Mouse (Mus musculus): ENCODE data around the gene Cpsf6. TPM values are rescaled to one million over a fixed set of nuclear protein-coding genes. Genes with fewer than 3 reads are reported as not detected.

The Cpsf6 gene
- polyA plus RNA-seq, 2 experiments = 119 to 144 TPM

DNA sequence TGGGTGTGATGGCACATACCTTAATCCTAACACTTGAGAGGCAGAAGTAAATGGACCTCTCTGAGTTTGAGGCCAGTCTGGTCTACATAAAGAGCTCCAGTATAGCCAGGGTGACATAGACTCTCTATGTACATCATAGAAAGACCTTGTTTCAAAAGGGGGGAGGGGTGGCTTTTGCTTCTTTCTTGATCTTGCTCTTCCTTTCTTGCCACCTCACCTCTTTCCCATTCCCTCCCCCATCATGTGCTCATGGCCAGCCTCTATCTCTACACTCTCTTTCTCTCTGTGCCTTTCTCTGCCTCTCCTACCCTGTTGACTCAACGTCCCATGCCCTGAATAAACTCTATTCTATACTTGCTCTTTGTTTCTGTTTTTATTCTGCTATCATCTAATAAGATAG lies 6.4 kb upstream of the Cpsf6 start:
- DNase-seq (ENCODE audit: low spot score) (no peak), ATAC-seq (ENCODE audit: low FRiP score, low read depth) (no peak)
- Histone ChIP-seq H3K27ac (replicated peaks; ENCODE audit: low read depth, low read length) (no peak overlapping the region), H3K9ac (ENCODE audit: low read depth, low read length, severe bottlenecking) (no peak overlapping the region), H3K9me3 (ENCODE audit: control insufficient read depth, low read length) (no peaks in the 10 kb centered on the region), H3K4me1 (ENCODE audit: control insufficient read depth, insufficient read depth, low read length) (no peaks in the 10 kb centered on the region), H3K27me3 (ENCODE audit: control insufficient read depth, insufficient read depth, low read length) (no peaks in the 10 kb centered on the region), H3K4me3 (replicated peaks; ENCODE audit: low read length) (no peak overlapping the region), H3K36me3 (ENCODE audit: control insufficient read depth, insufficient read depth, low read length) (no peaks in the 10 kb centered on the region), H3K4me2 (replicated peaks; ENCODE audit: low read depth, low read length, severe bottlenecking) (no peak overlapping the region)
- no peak for TF ChIP-seq POLR2A (IDR thresholded peaks at IDR 0.05; ENCODE audit: borderline replicate concordance, extremely low read depth, insufficient read depth, insufficient read length)
- WGBS = 83% methylated on average over 1 of the region's 1 CpGs

GRCm38 (mm10) chr10:117385431-117385830 lies 5.6 kb upstream of the Cpsf6 start:
- no peak overlapping the region for H3K9ac ChIP-seq (ENCODE audit: low read depth, low read length, severe bottlenecking)
- H3K9me3 ChIP-seq (ENCODE audit: control insufficient read depth, low read length) = no peaks in the 10 kb centered on the region
- DNase-seq (ENCODE audit: low spot score) = no peak
- no peak overlapping the region for H3K27ac ChIP-seq (replicated peaks; ENCODE audit: low read depth, low read length)
- no peaks in the 10 kb centered on the region for H3K36me3 ChIP-seq (ENCODE audit: control insufficient read depth, insufficient read depth, low read length)
- no peaks in the 10 kb centered on the region for H3K27me3 ChIP-seq (ENCODE audit: control insufficient read depth, insufficient read depth, low read length)
- H3K4me2 ChIP-seq (replicated peaks; ENCODE audit: low read depth, low read length, severe bottlenecking) = no peak overlapping the region
- TF ChIP-seq POLR2A (IDR thresholded peaks at IDR 0.05; ENCODE audit: borderline replicate concordance, extremely low read depth, insufficient read depth, insufficient read length) = no peak
- H3K4me1 ChIP-seq (ENCODE audit: control insufficient read depth, insufficient read depth, low read length) = no peaks in the 10 kb centered on the region
- no peak for ATAC-seq (ENCODE audit: low FRiP score, low read depth)
- WGBS = 82% methylated on average over 4 of the region's 4 CpGs
- no peak overlapping the region for H3K4me3 ChIP-seq (replicated peaks; ENCODE audit: low read length)

GRCm38 (mm10) chr10:117385086-117385430 lies 5.2 kb upstream of the Cpsf6 start:
- no peak overlapping the region for H3K27ac ChIP-seq (replicated peaks; ENCODE audit: low read depth, low read length)
- TF ChIP-seq POLR2A (IDR thresholded peaks at IDR 0.05; ENCODE audit: borderline replicate concordance, extremely low read depth, insufficient read depth, insufficient read length) = no peak
- no peak overlapping the region for H3K4me3 ChIP-seq (replicated peaks; ENCODE audit: low read length)
- no peak for DNase-seq (ENCODE audit: low spot score)
- H3K27me3 ChIP-seq (ENCODE audit: control insufficient read depth, insufficient read depth, low read length) = no peaks in the 10 kb centered on the region
- H3K4me1 ChIP-seq (ENCODE audit: control insufficient read depth, insufficient read depth, low read length) = no peaks in the 10 kb centered on the region
- 72% methylated on average over 2 of the region's 2 CpGs for WGBS
- H3K4me2 ChIP-seq (replicated peaks; ENCODE audit: low read depth, low read length, severe bottlenecking) = no peak overlapping the region
- H3K9ac ChIP-seq (ENCODE audit: low read depth, low read length, severe bottlenecking) = no peak overlapping the region
- H3K36me3 ChIP-seq (ENCODE audit: control insufficient read depth, insufficient read depth, low read length) = no peaks in the 10 kb centered on the region
- H3K9me3 ChIP-seq (ENCODE audit: control insufficient read depth, low read length) = no peaks in the 10 kb centered on the region
- no peak for ATAC-seq (ENCODE audit: low FRiP score, low read depth)

DNA sequence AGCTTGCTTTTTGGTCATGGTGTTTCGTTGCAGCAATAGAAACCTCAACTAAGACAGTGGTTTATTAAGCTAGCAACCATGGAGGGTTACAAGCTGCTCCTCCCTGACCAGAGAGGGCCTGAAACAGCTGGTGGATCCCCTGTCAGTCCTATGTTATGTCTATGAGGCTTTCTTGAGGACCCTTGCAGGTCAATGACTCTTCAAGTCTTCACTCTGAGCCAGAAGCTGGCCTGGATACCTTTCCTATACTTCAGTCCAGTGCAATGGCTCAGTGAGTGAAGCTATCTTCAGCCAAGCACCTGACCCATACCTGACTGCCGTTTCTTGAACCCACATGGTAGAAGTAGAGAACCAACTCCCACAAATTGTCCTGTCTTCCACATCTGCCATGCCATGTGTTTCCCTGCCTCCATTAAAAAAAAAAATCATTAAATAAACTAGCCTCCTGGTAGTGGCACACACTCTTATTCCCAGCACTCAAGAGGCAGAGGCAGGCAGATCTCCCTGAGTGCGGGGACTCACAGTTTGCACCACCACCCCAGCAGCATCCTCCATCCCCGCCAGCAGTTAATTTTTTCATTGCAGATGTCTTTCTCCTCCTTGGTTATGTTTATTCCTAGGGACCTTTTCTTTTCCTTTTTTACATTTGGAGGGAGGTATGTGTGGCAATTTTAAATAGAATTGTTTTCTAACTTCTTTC lies 4.7 kb upstream of the Cpsf6 start:
- Histone ChIP-seq H3K4me2 (replicated peaks; ENCODE audit: low read depth, low read length, severe bottlenecking) (no peak overlapping the region), H3K4me1 (ENCODE audit: control insufficient read depth, insufficient read depth, low read length) (no peaks in the 10 kb centered on the region), H3K27me3 (ENCODE audit: control insufficient read depth, insufficient read depth, low read length) (no peaks in the 10 kb centered on the region), H3K36me3 (ENCODE audit: control insufficient read depth, insufficient read depth, low read length) (no peaks in the 10 kb centered on the region), H3K9ac (ENCODE audit: low read depth, low read length, severe bottlenecking) (no peak overlapping the region), H3K9me3 (ENCODE audit: control insufficient read depth, low read length) (no peaks in the 10 kb centered on the region), H3K27ac (replicated peaks; ENCODE audit: low read depth, low read length) (no peak overlapping the region), H3K4me3 (replicated peaks; ENCODE audit: low read length) (no peak overlapping the region)
- WGBS = 85% methylated on average over 4 of the region's 4 CpGs
- ATAC-seq (ENCODE audit: low FRiP score, low read depth) (no peak), DNase-seq (ENCODE audit: low spot score) (no peak)
- TF ChIP-seq POLR2A (IDR thresholded peaks at IDR 0.05; ENCODE audit: borderline replicate concordance, extremely low read depth, insufficient read depth, insufficient read length) = no peak

- no peaks in the 10 kb centered on the region for H3K36me3 ChIP-seq (ENCODE audit: control insufficient read depth, insufficient read depth, low read length)
- no peak overlapping the region for H3K27ac ChIP-seq (replicated peaks; ENCODE audit: low read depth, low read length)
- H3K4me1 ChIP-seq (ENCODE audit: control insufficient read depth, insufficient read depth, low read length) = no peaks in the 10 kb centered on the region
- 62% methylated on average over 6 of the region's 6 CpGs for WGBS
- H3K9me3 ChIP-seq (ENCODE audit: control insufficient read depth, low read length) = no peaks in the 10 kb centered on the region
- TF ChIP-seq POLR2A (IDR thresholded peaks at IDR 0.05; ENCODE audit: borderline replicate concordance, extremely low read depth, insufficient read depth, insufficient read length) = no peak
- H3K9ac ChIP-seq (ENCODE audit: low read depth, low read length, severe bottlenecking) = no peak overlapping the region
- no peak overlapping the region for H3K4me3 ChIP-seq (replicated peaks; ENCODE audit: low read length)
- no peaks in the 10 kb centered on the region for H3K27me3 ChIP-seq (ENCODE audit: control insufficient read depth, insufficient read depth, low read length)
- DNase-seq (ENCODE audit: low spot score) = no peak
- no peak for ATAC-seq (ENCODE audit: low FRiP score, low read depth)
- no peak overlapping the region for H3K4me2 ChIP-seq (replicated peaks; ENCODE audit: low read depth, low read length, severe bottlenecking)
Observed at GRCm38 (mm10) chr10:117383941-117384340, 4.1 kb upstream of the Cpsf6 start.
